Mouse (Mus musculus) E14TG2a.4 (cell line): ENCODE results near the gene Kcnj8.
A peak's percentile ranks its signal among the peaks of the same experiment; 100 is the strongest.

Source experiments
- H3K27me3 ChIP-seq: 2 replicates; pipeline ENCODE4 v1.6.1; 2014; ENCODE audit warnings: low read length, control low read depth; ENCODE audit not compliant: insufficient read depth
- H3K36me3 ChIP-seq: 2 replicates; pipeline ENCODE4 v1.6.1; 2014; ENCODE audit warnings: low read length, control low read depth; ENCODE audit not compliant: insufficient read depth
- H3K4me1 ChIP-seq: replicated peaks from 2 replicates; pipeline ENCODE4 v1.6.1; 2014; ENCODE audit warnings: low read depth, low read length, control low read depth
- H3K4me3 ChIP-seq: replicated peaks from 2 replicates; pipeline ENCODE4 v1.5.1; 2014; ENCODE audit warnings: mild to moderate bottlenecking, low read length
- H3K9me3 ChIP-seq: 2 replicates; pipeline ENCODE4 v1.6.1; 2014; ENCODE audit warnings: low read length, control low read depth
- CTCF ChIP-seq: conservative IDR thresholded peaks from 2 replicates; pipeline ENCODE4 v1.5.1; 2014; ENCODE audit warnings: low read length
- NANOG ChIP-seq: IDR thresholded peaks from 2 replicates; pipeline ENCODE4 v1.6.1; 2014; ENCODE audit warnings: borderline replicate concordance, low read length, mixed read lengths
- POU5F1 ChIP-seq: IDR thresholded peaks from 2 replicates; pipeline ENCODE4 v1.6.1; 2014; ENCODE audit warnings: low read length, borderline replicate concordance

The Kcnj8 gene

DNA sequence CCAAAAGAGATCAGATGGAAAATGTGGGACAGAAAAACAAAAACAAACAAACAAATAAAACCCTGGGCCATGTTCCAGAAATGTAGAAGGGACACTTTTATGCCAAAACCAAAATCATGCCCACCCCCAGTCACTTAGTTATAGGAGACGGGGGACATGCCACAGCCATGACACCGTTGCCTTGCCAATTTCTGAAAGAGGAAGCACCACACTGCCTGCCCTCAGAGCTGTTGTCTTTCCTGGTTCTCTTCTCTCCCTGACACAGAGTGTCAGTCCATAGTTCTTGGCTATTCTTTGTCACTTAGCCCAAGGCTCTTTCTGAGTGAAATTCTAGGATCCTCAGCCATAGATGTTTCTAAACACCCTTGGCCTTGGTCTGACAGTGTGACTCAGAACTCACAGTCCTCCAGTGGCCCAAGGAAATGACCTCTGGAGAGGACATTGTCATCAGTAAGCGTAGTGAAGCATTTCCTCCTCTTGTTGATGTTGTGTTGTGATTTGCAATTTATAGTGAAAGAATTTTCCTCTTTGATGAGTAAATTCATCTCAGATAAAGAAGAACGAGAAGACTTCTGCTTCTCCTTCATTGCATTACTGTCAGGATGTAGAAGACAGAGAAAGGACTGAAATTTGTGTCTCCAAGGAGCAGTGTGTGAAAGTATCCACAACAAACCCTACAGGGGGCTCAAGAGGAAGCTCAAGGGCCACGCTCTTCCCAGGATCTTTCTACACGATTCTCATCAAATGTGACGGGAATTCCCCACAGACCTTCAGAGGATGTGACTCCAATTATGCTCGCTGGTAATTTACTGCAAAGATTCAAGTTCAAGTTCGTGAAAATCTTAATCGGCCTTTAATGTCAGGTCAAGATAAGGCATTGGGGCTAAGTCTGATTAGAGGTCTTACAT is 12.4 kb downstream of the Kcnj8 start:
- H3K27me3 ChIP-seq: 0 out of 2 replicates have a peak, but pooled peaks cover 4% of the 10 kb centered on the region
- no peak overlapping the region for H3K4me3 ChIP-seq
- no peaks in the 10 kb centered on the region for H3K36me3 ChIP-seq
- TF ChIP-seq NANOG: no peak
- H3K9me3 ChIP-seq: no peaks in the 10 kb centered on the region
- no peaks in the 10 kb centered on the region for H3K4me1 ChIP-seq

DNA sequence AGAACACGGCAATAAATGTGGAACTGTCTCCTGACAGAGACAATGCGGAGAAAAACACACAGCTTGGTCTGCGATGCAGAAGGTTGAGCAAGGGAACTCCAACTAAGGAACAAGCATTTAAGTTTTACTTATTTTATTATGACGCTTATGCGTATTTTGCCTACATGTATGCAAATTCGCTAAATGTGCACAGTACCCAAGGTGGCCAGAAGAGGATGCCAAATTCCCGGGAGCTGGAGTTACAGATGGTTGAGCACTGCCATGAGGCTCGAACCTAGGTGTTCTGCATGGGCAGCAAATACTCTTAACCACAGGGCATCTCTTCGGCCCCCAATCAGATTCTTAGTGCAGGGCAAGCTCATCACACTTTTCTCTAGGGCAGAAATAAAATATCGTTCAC is 13.3 kb downstream of the Kcnj8 start:
- Histone ChIP-seq H3K4me1 (no peaks in the 10 kb centered on the region), H3K4me3 (no peak overlapping the region), H3K9me3 (no peaks in the 10 kb centered on the region), H3K27me3 (0 out of 2 replicates have a peak, but pooled peaks cover 4% of the 10 kb centered on the region), H3K36me3 (no peaks in the 10 kb centered on the region)
- TF ChIP-seq NANOG (no peak), CTCF (peak; percentile 67), POU5F1 (no peak)

DNA sequence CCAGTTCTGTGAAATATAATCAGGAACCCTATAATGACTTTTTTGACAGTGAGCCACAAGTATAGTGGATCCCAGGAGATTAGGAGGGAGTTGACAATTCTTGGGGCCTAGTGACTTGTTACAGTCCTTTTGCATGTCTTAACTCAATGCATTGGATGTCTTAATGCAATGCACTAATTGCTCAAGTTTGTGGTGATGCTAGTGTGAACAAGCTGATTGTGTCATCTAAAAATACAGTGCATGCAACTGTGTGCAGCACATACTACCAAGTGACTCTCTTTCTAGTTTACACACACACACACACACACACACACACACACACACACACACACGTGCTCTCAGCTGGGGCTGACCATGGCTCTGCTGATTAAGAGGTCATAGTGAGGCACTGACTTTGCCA is 15.4 kb downstream of the Kcnj8 start:
- no peaks in the 10 kb centered on the region for H3K27me3 ChIP-seq

DNA sequence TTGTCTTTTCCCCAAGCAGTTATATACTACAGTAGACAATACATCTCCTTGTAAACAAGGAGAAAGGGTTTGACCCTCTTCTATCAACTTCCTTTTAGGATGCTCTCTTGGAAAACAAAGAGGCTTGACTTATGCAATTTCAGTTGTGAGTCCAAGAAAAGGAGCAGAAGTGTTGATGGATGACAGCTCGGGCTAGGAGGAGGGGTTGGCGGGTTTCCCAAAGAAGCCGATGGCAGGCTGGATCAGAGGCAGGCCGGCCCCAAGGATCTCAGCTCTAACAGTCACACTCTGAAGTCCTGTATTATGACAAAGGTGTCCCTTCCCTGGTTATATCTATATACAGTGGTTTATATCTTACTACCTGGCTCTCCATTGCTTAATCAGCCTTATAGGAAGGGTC is 19.9 kb downstream of the Kcnj8 start:
- Histone ChIP-seq H3K9me3 (no peaks in the 10 kb centered on the region), H3K36me3 (no peaks in the 10 kb centered on the region), H3K27me3 (no peaks in the 10 kb centered on the region), H3K4me1 (no peaks in the 10 kb centered on the region), H3K4me3 (no peak overlapping the region)
- TF ChIP-seq CTCF (no peak), POU5F1 (no peak), NANOG (no peak)

More for the DNA sequence above, 15.4 kb downstream of the Kcnj8 start:
- H3K9me3 ChIP-seq: no peaks in the 10 kb centered on the region
- H3K4me1 ChIP-seq: no peaks in the 10 kb centered on the region
- TF ChIP-seq NANOG: no peak
- TF ChIP-seq CTCF: no peak
- TF ChIP-seq POU5F1: no peak
- H3K4me3 ChIP-seq: no peak overlapping the region
- H3K36me3 ChIP-seq: no peaks in the 10 kb centered on the region

DNA sequence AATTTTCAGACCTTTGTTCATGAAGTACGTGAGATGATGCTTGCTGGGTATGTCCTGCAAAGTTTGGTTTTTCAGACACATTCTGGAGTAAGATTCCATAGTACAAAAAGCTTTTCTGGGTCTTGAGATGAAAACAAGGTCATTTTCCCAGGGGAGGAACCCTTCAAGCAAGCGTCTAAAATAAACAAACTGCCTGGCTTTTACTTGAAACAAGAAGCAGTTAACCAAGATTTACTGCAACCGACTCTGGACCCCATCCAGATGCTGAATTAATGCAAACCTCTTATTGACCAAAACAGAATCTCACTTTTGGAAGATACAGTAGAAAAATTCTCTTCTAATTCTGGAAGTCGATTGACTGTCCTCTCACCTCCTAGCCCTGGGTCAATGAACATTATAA is 20.5 kb downstream of the Kcnj8 start:
- H3K9me3 ChIP-seq: no peaks in the 10 kb centered on the region
- H3K36me3 ChIP-seq: no peaks in the 10 kb centered on the region
- TF ChIP-seq POU5F1 (no peak), NANOG (no peak), CTCF (no peak)
- no peaks in the 10 kb centered on the region for H3K4me1 ChIP-seq
- no peak overlapping the region for H3K4me3 ChIP-seq
- H3K27me3 ChIP-seq: no peaks in the 10 kb centered on the region

DNA sequence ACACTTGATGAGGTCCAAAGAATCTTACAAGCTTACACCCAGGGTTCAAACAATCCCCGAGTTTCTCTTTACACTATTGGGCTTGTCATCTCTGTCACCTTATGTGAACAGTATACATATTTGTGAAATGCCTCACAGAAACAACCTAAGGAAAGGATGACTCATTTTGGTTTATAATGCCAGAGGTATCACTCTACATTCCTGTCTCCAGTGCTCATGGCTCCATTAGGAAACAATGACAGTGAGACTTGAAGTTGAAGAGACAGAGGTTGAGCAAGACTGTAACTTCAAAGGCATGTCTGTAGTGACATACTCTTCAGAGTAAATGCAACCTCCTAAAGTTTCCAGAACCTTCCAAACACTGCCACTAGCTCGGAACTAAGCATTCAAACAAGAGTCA is 23.0 kb downstream of the Kcnj8 start:
- no peak for TF ChIP-seq CTCF
- TF ChIP-seq NANOG: no peak
- no peak for TF ChIP-seq POU5F1
- no peaks in the 10 kb centered on the region for H3K36me3 ChIP-seq
- H3K4me3 ChIP-seq: no peak overlapping the region
- H3K4me1 ChIP-seq: peaks cover 6% of the 10 kb centered on the region
- H3K27me3 ChIP-seq: peaks cover 6% of the 10 kb centered on the region; the same call in 1 of the 2 replicates
- H3K9me3 ChIP-seq: no peaks in the 10 kb centered on the region

DNA sequence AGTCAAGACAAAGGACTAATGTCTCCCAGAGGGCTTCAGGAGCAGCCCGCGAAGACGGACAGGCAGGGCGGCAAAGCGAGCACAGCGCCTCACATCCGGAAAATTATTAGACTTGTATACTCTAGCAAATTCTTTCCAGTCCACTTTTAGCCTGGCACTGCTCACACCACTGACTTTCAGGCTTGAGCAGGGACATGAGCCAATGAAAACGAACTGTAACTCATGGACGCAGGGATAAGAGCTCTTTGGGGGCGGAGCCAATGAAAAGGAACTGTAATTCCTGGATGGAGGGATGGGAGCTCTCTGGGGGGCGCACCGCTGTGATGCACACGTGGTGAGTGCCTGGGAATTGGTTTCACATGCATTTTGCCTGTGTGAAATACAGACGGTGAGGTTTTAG is 26.3 kb downstream of the Kcnj8 start:
- H3K4me3 ChIP-seq: peak overlapping the region; percentile 10; the same call in 1 of the 2 replicates
- TF ChIP-seq NANOG: no peak
- no peak for TF ChIP-seq CTCF
- no peak for TF ChIP-seq POU5F1

DNA sequence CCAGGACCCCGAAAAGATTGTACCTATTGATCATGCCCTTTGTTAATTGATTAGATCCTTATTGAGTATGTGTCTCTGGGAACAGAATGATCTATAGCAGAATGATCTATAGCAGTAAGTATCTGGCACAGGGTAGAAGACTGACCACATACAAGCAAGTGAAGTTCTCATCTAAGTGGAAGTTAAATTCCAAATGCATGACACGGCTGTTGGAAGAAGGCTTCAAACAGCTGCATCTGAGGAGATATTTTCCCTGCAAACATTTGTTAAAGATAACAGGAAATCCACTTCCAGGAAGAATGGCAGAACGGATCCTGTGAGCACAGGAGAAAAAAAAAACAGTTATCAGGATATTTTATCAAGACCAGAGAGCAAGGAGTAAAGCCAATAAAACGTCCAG is 27.8 kb downstream of the Kcnj8 start:
- TF ChIP-seq POU5F1 (no peak), CTCF (no peak), NANOG (no peak)
- Histone ChIP-seq H3K36me3 (no peaks in the 10 kb centered on the region), H3K27me3 (peaks cover 8% of the 10 kb centered on the region; the same call in 1 of the 2 replicates), H3K4me1 (peaks cover 6% of the 10 kb centered on the region), H3K9me3 (no peaks in the 10 kb centered on the region), H3K4me3 (no peak overlapping the region)

More for the DNA sequence above, 26.3 kb downstream of the Kcnj8 start:
- Histone ChIP-seq H3K36me3 (no peaks in the 10 kb centered on the region), H3K9me3 (no peaks in the 10 kb centered on the region), H3K4me1 (peaks cover 6% of the 10 kb centered on the region), H3K27me3 (peaks cover 6% of the 10 kb centered on the region; the same call in 1 of the 2 replicates)
